Mouse (Mus musculus): ENCODE results near the gene Ppm1b. TPM values are rescaled to one million over a fixed set of nuclear protein-coding genes. Genes with fewer than 3 reads are reported as not detected.
A peak's percentile ranks its signal among the peaks of the same experiment; 100 is the strongest.

The Ppm1b gene
- polyA plus RNA-seq, 1 experiment from 2014 or later = 63.4 TPM

- ATAC-seq (ENCODE audit: insufficient number of reproducible peaks, insufficient read depth, low FRiP score, low read depth) = no peak
- WGBS = 88% methylated on average over 3 of the region's 3 CpGs
Measured at GRCm38 (mm10) chr17:85020343-85020742, 63.8 kb downstream of the Ppm1b start.

GRCm38 (mm10) chr17:85023247-85024167, 67.0 kb downstream of the Ppm1b start:
- peak; percentile 46 for ATAC-seq (ENCODE audit: insufficient number of reproducible peaks, insufficient read depth, low FRiP score, low read depth)
- 0 out of 2 replicates have a peak, but pooled peaks cover 5% of the 10 kb centered on the region for H3K4me1 ChIP-seq (ENCODE audit: control insufficient read depth, insufficient read depth, low read length)
- H3K4me3 ChIP-seq (ENCODE audit: low read depth, low read length) = no peak overlapping the region
- WGBS = 49% methylated on average over 22 of the region's 22 CpGs
- H3K9ac ChIP-seq (replicated peaks; ENCODE audit: low read depth, low read length) = no peak overlapping the region
- H3K36me3 ChIP-seq (ENCODE audit: control insufficient read depth, insufficient read depth, low read length) = no peaks in the 10 kb centered on the region
- H3K27ac ChIP-seq (ENCODE audit: low read length) = peak overlapping the region; percentile 22; the same call in 1 of the 2 replicates
- H3K9me3 ChIP-seq (ENCODE audit: control insufficient read depth, low read depth, low read length) = no peaks in the 10 kb centered on the region
- no peaks in the 10 kb centered on the region for H3K27me3 ChIP-seq (ENCODE audit: control insufficient read depth, insufficient read depth, low read length)
- no peak overlapping the region; the same call in 1 of the 2 replicates for H3K4me2 ChIP-seq (replicated peaks; ENCODE audit: low read depth, low read length)

More at GRCm38 (mm10) chr17:85020343-85020742, 63.8 kb downstream of the Ppm1b start:
- Histone ChIP-seq H3K4me3 (ENCODE audit: low read depth, low read length) (no peak overlapping the region), H3K27ac (ENCODE audit: low read length) (no peak overlapping the region), H3K27me3 (ENCODE audit: control insufficient read depth, insufficient read depth, low read length) (no peaks in the 10 kb centered on the region), H3K4me1 (ENCODE audit: control insufficient read depth, insufficient read depth, low read length) (0 out of 2 replicates have a peak, but pooled peaks cover 3% of the 10 kb centered on the region), H3K36me3 (ENCODE audit: control insufficient read depth, insufficient read depth, low read length) (no peaks in the 10 kb centered on the region), H3K9ac (replicated peaks; ENCODE audit: low read depth, low read length) (no peak overlapping the region), H3K9me3 (ENCODE audit: control insufficient read depth, low read depth, low read length) (no peaks in the 10 kb centered on the region), H3K4me2 (replicated peaks; ENCODE audit: low read depth, low read length) (no peak overlapping the region)

- Histone ChIP-seq H3K36me3 (ENCODE audit: control insufficient read depth, insufficient read depth, low read length) (no peaks in the 10 kb centered on the region), H3K9me3 (ENCODE audit: control insufficient read depth, low read depth, low read length) (no peaks in the 10 kb centered on the region), H3K4me3 (ENCODE audit: low read depth, low read length) (no peak overlapping the region), H3K27ac (ENCODE audit: low read length) (peak overlapping the region; percentile 22; the same call in 1 of the 2 replicates), H3K9ac (replicated peaks; ENCODE audit: low read depth, low read length) (no peak overlapping the region), H3K27me3 (ENCODE audit: control insufficient read depth, insufficient read depth, low read length) (no peaks in the 10 kb centered on the region), H3K4me2 (replicated peaks; ENCODE audit: low read depth, low read length) (no peak overlapping the region; the same call in 1 of the 2 replicates), H3K4me1 (ENCODE audit: control insufficient read depth, insufficient read depth, low read length) (0 out of 2 replicates have a peak, but pooled peaks cover 5% of the 10 kb centered on the region)
- ATAC-seq (ENCODE audit: insufficient number of reproducible peaks, insufficient read depth, low FRiP score, low read depth) = no peak
- WGBS = 75% methylated on average over 8 of the region's 8 CpGs
Measured at GRCm38 (mm10) chr17:85024237-85024636, 67.7 kb downstream of the Ppm1b start.

- no peak overlapping the region for H3K4me2 ChIP-seq (replicated peaks; ENCODE audit: low read depth, low read length)
- no peak for ATAC-seq (ENCODE audit: insufficient number of reproducible peaks, insufficient read depth, low FRiP score, low read depth)
- H3K27ac ChIP-seq (ENCODE audit: low read length) = no peak overlapping the region
- H3K27me3 ChIP-seq (ENCODE audit: control insufficient read depth, insufficient read depth, low read length) = no peaks in the 10 kb centered on the region
- H3K4me3 ChIP-seq (ENCODE audit: low read depth, low read length) = no peak overlapping the region
- H3K4me1 ChIP-seq (ENCODE audit: control insufficient read depth, insufficient read depth, low read length) = 0 out of 2 replicates have a peak, but pooled peaks cover 5% of the 10 kb centered on the region
- H3K9ac ChIP-seq (replicated peaks; ENCODE audit: low read depth, low read length) = no peak overlapping the region
- no peaks in the 10 kb centered on the region for H3K36me3 ChIP-seq (ENCODE audit: control insufficient read depth, insufficient read depth, low read length)
- WGBS = 89% methylated on average over 6 of the region's 6 CpGs
- H3K9me3 ChIP-seq (ENCODE audit: control insufficient read depth, low read depth, low read length) = no peaks in the 10 kb centered on the region
Measured at GRCm38 (mm10) chr17:85025151-85025550, 68.6 kb downstream of the Ppm1b start.

GRCm38 (mm10) chr17:85026436-85026835, 69.9 kb downstream of the Ppm1b start:
- Histone ChIP-seq H3K27me3 (ENCODE audit: control insufficient read depth, insufficient read depth, low read length) (no peaks in the 10 kb centered on the region), H3K27ac (ENCODE audit: low read length) (no peak overlapping the region), H3K9ac (replicated peaks; ENCODE audit: low read depth, low read length) (no peak overlapping the region), H3K9me3 (ENCODE audit: control insufficient read depth, low read depth, low read length) (no peaks in the 10 kb centered on the region), H3K4me2 (replicated peaks; ENCODE audit: low read depth, low read length) (no peak overlapping the region), H3K4me3 (ENCODE audit: low read depth, low read length) (no peak overlapping the region), H3K36me3 (ENCODE audit: control insufficient read depth, insufficient read depth, low read length) (no peaks in the 10 kb centered on the region), H3K4me1 (ENCODE audit: control insufficient read depth, insufficient read depth, low read length) (0 out of 2 replicates have a peak, but pooled peaks cover 5% of the 10 kb centered on the region)
- WGBS = 86% methylated on average over 6 of the region's 6 CpGs
- ATAC-seq (ENCODE audit: insufficient number of reproducible peaks, insufficient read depth, low FRiP score, low read depth) = no peak

- no peak for ATAC-seq (ENCODE audit: insufficient number of reproducible peaks, insufficient read depth, low FRiP score, low read depth)
- 0 out of 2 replicates have a peak, but pooled peaks cover 5% of the 10 kb centered on the region for H3K4me1 ChIP-seq (ENCODE audit: control insufficient read depth, insufficient read depth, low read length)
- 66% methylated on average over 3 of the region's 3 CpGs for WGBS
Measured at GRCm38 (mm10) chr17:85027247-85027646, 70.7 kb downstream of the Ppm1b start.

GRCm38 (mm10) chr17:85028093-85028739, 71.7 kb downstream of the Ppm1b start, which contains the start of gene Slc3a1:
Slc3a1 (plus strand) TSS chr17:85028376.
- ATAC-seq (ENCODE audit: insufficient number of reproducible peaks, insufficient read depth, low FRiP score, low read depth) = no peak
- Histone ChIP-seq H3K4me3 (ENCODE audit: low read depth, low read length) (no peak within 1 kb of the TSS), H3K27me3 (ENCODE audit: control insufficient read depth, insufficient read depth, low read length) (no peaks in the 10 kb centered on the region), H3K9ac (replicated peaks; ENCODE audit: low read depth, low read length) (no peak within 1 kb of the TSS), H3K4me2 (replicated peaks; ENCODE audit: low read depth, low read length) (no peak within 1 kb of the TSS), H3K4me1 (ENCODE audit: control insufficient read depth, insufficient read depth, low read length) (0 out of 2 replicates have a peak, but pooled peaks cover 4% of the 10 kb centered on the region), H3K27ac (ENCODE audit: low read length) (no peak within 1 kb of the TSS), H3K36me3 (ENCODE audit: control insufficient read depth, insufficient read depth, low read length) (no peaks in the 10 kb centered on the region), H3K9me3 (ENCODE audit: control insufficient read depth, low read depth, low read length) (no peaks in the 10 kb centered on the region)
- 89% methylated on average over 20 of the region's 20 CpGs for WGBS

More at GRCm38 (mm10) chr17:85027247-85027646, 70.7 kb downstream of the Ppm1b start:
- Histone ChIP-seq H3K4me3 (ENCODE audit: low read depth, low read length) (no peak overlapping the region), H3K27ac (ENCODE audit: low read length) (no peak overlapping the region), H3K9me3 (ENCODE audit: control insufficient read depth, low read depth, low read length) (no peaks in the 10 kb centered on the region), H3K9ac (replicated peaks; ENCODE audit: low read depth, low read length) (no peak overlapping the region), H3K27me3 (ENCODE audit: control insufficient read depth, insufficient read depth, low read length) (no peaks in the 10 kb centered on the region), H3K4me2 (replicated peaks; ENCODE audit: low read depth, low read length) (no peak overlapping the region), H3K36me3 (ENCODE audit: control insufficient read depth, insufficient read depth, low read length) (no peaks in the 10 kb centered on the region)

GRCm38 (mm10) chr17:85028797-85029196, 72.3 kb downstream of the Ppm1b start:
- H3K36me3 ChIP-seq (ENCODE audit: control insufficient read depth, insufficient read depth, low read length) = no peaks in the 10 kb centered on the region
- no peak overlapping the region for H3K4me2 ChIP-seq (replicated peaks; ENCODE audit: low read depth, low read length)
- no peak overlapping the region for H3K9ac ChIP-seq (replicated peaks; ENCODE audit: low read depth, low read length)
- no peak overlapping the region for H3K4me3 ChIP-seq (ENCODE audit: low read depth, low read length)
- H3K9me3 ChIP-seq (ENCODE audit: control insufficient read depth, low read depth, low read length) = no peaks in the 10 kb centered on the region
- H3K4me1 ChIP-seq (ENCODE audit: control insufficient read depth, insufficient read depth, low read length) = 0 out of 2 replicates have a peak, but pooled peaks cover 2% of the 10 kb centered on the region
- ATAC-seq (ENCODE audit: insufficient number of reproducible peaks, insufficient read depth, low FRiP score, low read depth) = no peak
- 92% methylated on average over 10 of the region's 10 CpGs for WGBS
- H3K27ac ChIP-seq (ENCODE audit: low read length) = no peak overlapping the region
- H3K27me3 ChIP-seq (ENCODE audit: control insufficient read depth, insufficient read depth, low read length) = no peaks in the 10 kb centered on the region

All from stomach, embryonic 14.5 days (tissue).